Mouse (Mus musculus) kidney, postnatal 36 days (tissue): ENCODE data around the gene Trim47.
"Not testable (repeated sequence)": the region's sequence is repeated elsewhere in the genome, so short reads cannot be mapped to it uniquely, and the experiment has no call there.

Source experiments
- DNase-seq, 2 experiments: peaks; one replicate each; pipeline ENCODE4 v3.0.0; 2021 to 2022; ENCODE audit warnings: mixed read lengths in 2 of 2

The Trim47 gene

DNA sequence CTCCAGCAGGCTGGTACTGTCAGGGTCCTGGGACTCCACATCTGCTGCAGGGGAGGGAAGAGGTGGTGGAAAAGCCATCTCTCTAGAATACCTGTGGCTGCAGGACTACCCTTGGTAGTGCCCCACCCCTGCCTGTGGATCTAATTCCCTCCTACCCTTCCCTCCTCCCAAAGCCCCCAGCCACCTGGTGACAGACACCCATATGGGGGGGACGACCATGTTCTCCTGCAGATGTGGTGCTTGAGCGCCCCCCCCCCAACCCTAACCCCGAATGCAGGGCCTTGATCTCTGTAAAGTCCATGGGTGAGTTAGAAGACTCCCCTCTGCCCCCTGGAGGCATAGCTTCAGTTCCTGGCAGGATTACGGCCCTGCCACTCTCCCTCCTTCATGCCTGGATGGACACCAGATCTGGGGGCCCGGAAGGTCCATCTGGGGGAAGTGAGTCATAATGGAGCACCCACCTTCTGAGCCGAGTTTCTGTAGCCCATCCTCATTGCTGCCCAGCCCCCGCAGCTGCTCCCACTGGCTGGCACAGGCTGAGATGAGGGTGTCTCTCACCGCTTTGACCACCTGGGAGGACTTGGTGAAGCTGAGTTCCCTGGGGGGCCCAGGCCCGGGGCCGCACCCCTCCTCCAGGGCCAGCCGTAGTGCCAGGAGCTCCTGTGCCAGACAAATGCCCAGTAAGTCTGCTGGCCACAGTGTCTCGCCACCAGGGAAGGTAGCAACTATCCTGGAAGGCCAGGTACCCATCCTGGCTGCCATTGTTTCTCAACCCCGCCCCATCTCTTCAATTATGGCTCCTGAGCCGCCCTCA, 19.8 kb downstream of the Trim47 start:
- DNase-seq: peak in 1 of 2 experiments; percentile 70

DNA sequence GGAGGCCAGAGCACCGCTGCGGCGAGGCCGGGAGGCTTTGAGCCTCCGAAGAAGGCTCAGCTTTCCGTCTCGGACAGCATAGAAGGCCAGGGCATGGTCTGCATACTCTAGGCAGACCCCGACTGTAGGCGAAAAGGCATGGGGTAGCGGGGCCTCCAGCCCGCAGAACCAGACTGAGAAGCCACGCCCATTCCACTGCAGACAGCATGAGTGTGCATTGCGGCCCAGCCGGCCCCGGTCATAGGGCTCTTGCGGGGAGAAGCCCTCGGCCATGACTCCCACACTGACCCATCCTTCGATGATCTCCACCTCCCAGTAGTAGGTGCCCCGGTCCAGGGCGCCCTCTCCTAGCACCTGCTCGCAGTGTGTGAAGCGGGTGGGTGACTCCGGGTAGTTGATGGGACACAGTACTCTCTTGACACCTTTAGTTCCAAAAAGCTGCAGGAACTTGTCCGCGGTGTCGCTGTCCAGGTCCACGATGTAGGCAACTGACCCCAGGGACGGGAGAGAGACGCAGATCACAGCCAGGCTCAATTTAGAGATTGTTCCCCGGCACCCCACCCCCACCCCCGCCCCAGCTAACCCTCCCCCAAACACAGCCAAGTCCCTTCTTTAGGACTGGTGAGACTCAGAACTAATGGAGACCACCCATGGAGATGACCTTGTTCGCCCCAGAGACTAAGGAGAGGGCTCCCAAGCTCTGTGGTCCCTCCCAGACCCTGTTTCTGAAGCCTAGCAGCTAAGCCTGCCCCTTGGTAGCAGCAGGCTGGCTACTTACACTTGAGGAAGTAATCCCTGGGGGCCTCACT, 20.7 kb downstream of the Trim47 start:
- peak in 1 of 2 experiments; percentile 38 for DNase-seq

- DNase-seq: peak in 1 of 2 experiments; percentile 35
Measured at GRCm38 (mm10) chr11:116105065-116105464, 21.9 kb downstream of the Trim47 start.

- DNase-seq: peak; percentile 84 to 95
Measured at GRCm38 (mm10) chr11:116104006-116104646, 22.9 kb downstream of the Trim47 start.

GRCm38 (mm10) chr11:116103572-116103971, 23.4 kb downstream of the Trim47 start:
- peak; percentile 30 to 40 for DNase-seq

- DNase-seq: no peak
Measured at GRCm38 (mm10) chr11:116102472-116102871, 24.5 kb downstream of the Trim47 start.

DNA sequence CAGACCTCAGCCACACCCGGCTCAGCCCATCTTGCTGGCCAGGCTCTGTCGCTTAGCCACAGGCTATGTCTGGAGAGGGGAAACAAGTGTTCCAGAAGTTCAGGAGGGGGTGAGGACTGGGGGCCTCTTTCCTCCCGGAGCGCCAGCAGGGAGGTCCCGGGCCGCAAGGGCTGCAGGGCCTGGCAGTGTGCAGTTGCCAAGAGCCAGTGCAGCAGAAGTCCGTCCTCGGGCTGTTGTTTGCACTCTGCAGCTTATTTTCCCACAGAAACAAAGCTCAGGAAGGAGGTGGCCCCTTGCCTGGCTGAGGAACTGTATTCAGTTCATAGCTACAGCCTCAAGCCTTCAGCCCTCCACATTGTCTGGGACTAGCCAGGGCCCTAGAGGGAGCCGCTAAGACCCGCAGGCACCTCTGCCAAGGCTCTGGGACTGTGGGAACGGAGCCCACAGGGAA, 25.1 kb downstream of the Trim47 start:
- DNase-seq: peak; percentile 52 to 71

DNA sequence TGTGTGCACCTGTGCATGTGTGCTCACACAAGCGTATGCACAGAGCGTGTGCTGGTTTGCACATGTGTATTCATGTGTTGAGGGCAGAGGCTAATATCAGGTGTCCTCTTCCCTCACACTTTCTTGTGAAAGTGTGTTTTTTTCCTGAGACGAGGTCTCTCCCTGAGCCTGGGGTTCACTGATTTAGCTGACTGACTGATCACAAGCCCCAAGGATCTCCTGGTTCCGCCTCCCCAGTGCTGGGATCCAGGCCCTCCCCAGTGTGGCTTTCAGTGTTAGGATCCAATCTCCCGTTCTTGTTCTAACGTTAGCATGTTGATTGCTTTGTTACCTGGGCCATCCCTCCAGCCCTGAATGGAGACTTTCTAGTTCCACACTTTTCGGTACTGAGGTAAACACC, 26.2 kb downstream of the Trim47 start:
- peak in 1 of 2 experiments; percentile 42 for DNase-seq

DNA sequence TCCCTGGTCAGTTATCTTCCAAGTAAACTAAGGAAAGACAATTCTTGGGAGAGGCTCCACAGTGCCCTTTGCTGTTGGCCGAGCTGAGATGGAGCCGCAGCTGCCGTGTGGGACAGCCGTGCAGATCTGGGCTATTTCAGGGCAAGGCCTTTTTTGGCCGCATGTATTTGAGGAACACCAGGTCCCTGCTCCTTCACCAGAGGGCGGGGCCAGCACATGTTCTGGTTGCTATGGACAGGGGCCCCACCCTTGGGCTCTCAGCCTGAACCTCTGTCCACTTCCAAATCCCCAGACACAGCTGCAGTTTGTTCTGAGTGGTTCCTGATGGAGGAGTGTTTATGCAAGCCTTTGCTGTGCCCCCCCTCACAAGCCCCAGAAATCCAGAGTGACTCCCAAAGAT, 26.6 kb downstream of the Trim47 start:
- DNase-seq: peak; percentile 81 to 87

- peak in 1 of 2 experiments; percentile 43 for DNase-seq
Measured at GRCm38 (mm10) chr11:116099462-116099861, 27.5 kb downstream of the Trim47 start.

GRCm38 (mm10) chr11:116098711-116099460, 28.1 kb downstream of the Trim47 start:
- DNase-seq: peak; percentile 71 to 79

- peak in 1 of 2 experiments; percentile 66 for DNase-seq
Measured at GRCm38 (mm10) chr11:116096213-116097108, 30.5 kb downstream of the Trim47 start.

- DNase-seq: peak; percentile 81 to 88
Measured at GRCm38 (mm10) chr11:116095573-116095972, 31.4 kb downstream of the Trim47 start.

DNA sequence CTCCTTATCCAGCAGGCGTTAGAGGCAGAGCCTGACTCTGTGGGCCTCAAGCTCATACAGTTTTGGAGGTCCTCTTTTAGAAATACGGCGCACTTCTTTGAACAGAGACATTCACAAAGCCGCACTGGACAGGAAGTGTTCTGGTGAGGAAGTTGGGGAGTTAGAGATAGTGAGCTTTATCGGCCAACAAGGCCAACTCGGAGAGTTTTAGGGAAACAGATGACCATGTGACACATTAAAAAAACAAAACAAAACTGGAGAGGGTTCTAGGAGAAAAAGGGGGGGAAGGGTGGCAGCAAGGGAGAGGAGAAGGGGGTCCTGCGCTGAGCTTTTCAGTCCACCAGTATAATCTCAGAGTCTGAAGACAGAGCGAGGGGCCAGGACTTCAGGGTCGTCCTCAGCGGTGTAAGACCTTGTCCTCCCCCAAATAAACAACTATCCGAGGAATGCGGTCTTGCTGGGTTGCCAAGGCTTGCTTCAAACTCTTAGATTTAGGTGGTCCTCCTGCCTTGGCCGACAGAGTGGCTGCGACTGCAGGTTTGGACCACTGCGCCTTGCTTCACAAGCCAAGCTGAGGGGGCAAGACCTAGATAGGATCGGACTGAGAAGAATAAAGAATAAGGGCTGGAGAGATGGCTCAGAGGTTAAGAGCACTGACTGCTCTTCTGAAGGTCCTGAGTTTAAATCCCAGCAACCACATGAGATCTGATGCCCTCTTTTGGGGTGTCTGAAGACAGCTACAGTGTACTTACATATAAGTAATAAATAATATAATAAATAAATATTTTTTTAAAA, 33.0 kb downstream of the Trim47 start:
- no peak for DNase-seq

DNA sequence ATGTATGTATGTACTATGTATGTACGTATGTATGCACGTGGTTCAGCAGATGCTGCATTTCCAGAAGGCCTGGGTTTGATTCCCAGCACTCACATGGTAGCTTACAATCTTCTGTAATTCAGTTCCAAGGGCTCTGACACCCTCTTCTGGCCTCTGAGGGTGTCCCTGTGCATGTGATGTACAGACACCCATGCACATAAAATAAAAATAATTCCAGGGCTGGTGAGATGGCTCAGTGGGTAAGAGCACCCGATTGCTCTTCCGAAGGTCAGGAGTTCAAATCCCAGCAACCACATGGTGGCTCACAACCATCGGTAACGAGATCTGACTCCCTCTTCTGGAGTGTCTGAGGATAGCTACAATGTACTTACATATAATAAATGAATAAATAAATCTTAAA, 34.1 kb downstream of the Trim47 start:
- DNase-seq: not testable (repeated sequence)

DNA sequence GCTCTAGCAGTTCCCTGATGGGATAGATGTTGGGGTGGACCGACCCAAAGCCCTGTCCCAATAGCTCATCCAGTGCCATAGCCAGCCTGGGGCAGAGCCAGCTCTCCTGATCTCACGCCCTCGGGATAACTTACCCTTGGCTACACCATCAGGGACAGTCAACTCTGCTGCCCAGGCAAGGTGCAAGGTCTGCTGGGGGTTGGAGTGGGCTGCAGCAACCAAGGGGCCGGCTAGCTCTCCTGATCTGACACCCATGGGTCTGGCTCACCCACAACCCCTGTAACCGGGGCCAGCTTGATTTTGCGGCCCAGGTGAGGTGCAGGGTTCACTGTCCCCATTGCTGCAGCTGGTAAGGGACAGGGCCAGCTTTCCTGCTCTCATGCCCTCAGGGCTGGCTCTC, 35.4 kb downstream of the Trim47 start:
- DNase-seq: no peak

DNA sequence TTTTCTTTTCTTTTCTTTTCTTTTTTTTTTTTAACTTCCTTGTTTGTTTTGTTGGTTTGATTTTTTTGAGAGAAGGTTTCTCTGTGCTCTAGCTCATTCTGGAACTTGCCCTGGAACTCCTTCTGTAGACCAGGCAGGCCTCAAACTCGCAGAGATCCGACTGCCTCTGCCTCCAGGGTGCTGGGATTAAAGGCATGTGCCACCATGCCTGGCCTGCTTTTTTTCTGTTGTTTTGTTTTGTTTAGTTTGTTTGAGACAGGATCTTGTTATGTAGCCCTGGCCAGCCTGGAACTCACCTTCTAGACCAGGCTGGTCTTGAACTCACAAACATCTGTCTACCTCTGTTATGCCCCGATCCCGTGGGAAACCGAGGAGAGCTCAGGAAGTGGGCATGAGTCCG, 37.5 kb downstream of the Trim47 start:
- no peak for DNase-seq

- DNase-seq: peak in 1 of 2 experiments; percentile 47
Measured at GRCm38 (mm10) chr11:116088741-116089394, 38.1 kb downstream of the Trim47 start.

DNA sequence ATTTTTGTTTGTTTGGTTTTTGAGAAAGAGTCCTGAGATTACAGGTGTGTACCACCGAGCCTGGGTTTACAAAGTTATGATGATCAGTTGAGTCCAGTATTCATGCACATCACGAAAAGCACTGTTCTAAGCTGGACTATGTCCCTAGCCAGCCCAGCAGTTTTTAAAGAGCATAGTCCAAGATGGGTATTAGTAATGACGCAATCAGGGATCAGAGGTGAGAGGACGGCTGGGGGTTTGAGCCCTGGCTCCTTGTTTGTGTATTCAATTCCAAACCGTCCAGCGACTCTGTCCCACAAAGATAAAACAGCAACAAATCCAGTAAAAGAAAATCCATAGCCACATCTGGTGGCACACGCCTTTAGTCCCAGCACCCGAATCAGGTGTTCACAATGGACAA, 38.8 kb downstream of the Trim47 start:
- DNase-seq: peak; percentile 66 to 82
